Mouse (Mus musculus) hindbrain, embryonic 12.5 days (tissue): ENCODE results near the gene BC004004. TPM values are rescaled to one million over a fixed set of nuclear protein-coding genes. Genes with fewer than 3 reads are reported as not detected.
"Not testable (repeated sequence)": the region's sequence is repeated elsewhere in the genome, so short reads cannot be mapped to it uniquely, and the experiment has no call there.

Experiments
- ATAC-seq: fragments of 200-750 bp; cut with Nextera tagmentation; 2 replicates; pipeline ENCODE4 v1.8.0; 2017; ENCODE audit warnings: moderate TSS enrichment; ENCODE audit not compliant: low FRiP score
- H3K27ac ChIP-seq: fragments of 300-500 bp; sonication (generic); 2 replicates; pipeline ENCODE4 v1.5.1; 2016; ENCODE audit warnings: mild to moderate bottlenecking
- H3K27me3 ChIP-seq: fragments of 300-500 bp; sonication (generic); 2 replicates; pipeline ENCODE4 v1.6.1; 2016; ENCODE audit warnings: mild to moderate bottlenecking
- H3K36me3 ChIP-seq: fragments of 300-500 bp; sonication (generic); 2 replicates; pipeline ENCODE4 v1.6.1; 2016; ENCODE audit warnings: mild to moderate bottlenecking
- H3K4me1 ChIP-seq: fragments of 300-500 bp; sonication (generic); 2 replicates; pipeline ENCODE4 v1.6.1; 2016
- H3K4me2 ChIP-seq: fragments of 300-500 bp; sonication (generic); replicated peaks from 2 replicates; pipeline ENCODE4 v1.6.1; 2016; ENCODE audit warnings: mild to moderate bottlenecking
- H3K4me3 ChIP-seq: fragments of 300-500 bp; sonication (generic); 2 replicates; pipeline ENCODE4 v1.5.1; 2016; ENCODE audit warnings: mild to moderate bottlenecking
- H3K9ac ChIP-seq: fragments of 300-500 bp; sonication (generic); 2 replicates; pipeline ENCODE4 v1.6.1; 2016; ENCODE audit warnings: mild to moderate bottlenecking, moderate library complexity
- H3K9me3 ChIP-seq: fragments of 300-500 bp; sonication (generic); replicated peaks from 2 replicates; pipeline ENCODE4 v1.6.1; 2016; ENCODE audit warnings: mild to moderate bottlenecking
- WGBS: fragments of 180-500 bp; shearing (Covaris S2); methylation state at CpG from one replicate; pipeline ENCODE4 v1.1.7; 2016; 5-methylcytosine and 5-hydroxymethylcytosine counted together
- polyA plus RNA-seq: library from polyadenylated mRNA; unstranded; fragments of >200 nt; fragmentation: Nextera tagmentation; extraction: Ambion mirVana; gene quantifications from 2 replicates; pipeline ENCODE4 v1.2.1, GENCODE M21; 2016

Gene BC004004
- polyA plus RNA-seq, 1 experiment from 2014 or later, result 72.5 TPM

DNA sequence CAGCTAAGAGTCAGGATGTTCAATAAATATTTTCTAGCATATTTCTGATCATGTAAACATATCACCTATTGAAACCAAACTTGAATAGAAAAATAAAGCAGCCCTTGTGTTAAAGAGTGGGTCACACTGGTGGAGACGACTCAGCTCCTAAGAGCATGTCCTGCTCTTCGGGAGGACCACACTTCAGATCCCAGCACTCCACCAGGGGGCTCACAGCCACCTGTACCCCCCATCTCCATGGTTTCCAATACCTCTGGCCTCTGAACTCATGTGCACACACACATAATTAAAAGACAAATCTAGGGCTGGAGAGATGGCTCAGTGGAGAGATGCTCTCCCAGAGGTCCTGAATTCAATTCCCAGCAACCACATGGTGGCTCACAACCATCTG, 6.3 kb upstream of the BC004004 start:
- H3K4me3 ChIP-seq, result no peak overlapping the region
- no peak overlapping the region for H3K27ac ChIP-seq
- 61% methylated on average over 2 of the region's 2 CpGs for WGBS
- peaks cover 29% of the 10 kb centered on the region for H3K36me3 ChIP-seq
- H3K27me3 ChIP-seq, result no peaks in the 10 kb centered on the region
- peak overlapping the region; percentile 66 for H3K4me2 ChIP-seq
- no peak overlapping the region for H3K9ac ChIP-seq
- peaks cover 27% of the 10 kb centered on the region for H3K4me1 ChIP-seq
- H3K9me3 ChIP-seq, result no peaks in the 10 kb centered on the region
- no peak for ATAC-seq

DNA sequence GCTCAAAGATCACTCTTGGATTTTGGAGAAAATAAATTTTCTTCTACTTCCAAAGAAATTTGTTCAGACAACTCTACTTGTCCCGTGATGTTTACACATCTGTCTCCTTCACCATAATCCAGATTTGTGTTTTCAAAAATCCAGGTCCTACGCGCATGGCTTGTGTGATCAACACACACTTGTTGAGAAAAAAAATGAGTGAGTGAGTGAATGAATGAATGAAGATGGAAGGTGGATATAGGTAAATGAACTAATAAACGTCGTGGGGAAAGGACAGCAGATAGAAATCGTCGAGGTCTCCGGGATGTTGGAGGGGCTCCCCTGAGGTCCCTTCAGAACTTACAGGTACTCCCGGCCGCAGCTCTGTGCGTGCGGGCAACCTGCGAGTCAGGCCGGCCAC, 5.2 kb upstream of the BC004004 start:
- H3K4me2 ChIP-seq, result peak overlapping the region; percentile 66
- no peak; the same call in none of the 2 replicates for ATAC-seq
- H3K36me3 ChIP-seq, result peaks cover 18% of the 10 kb centered on the region
- H3K9me3 ChIP-seq, result no peaks in the 10 kb centered on the region
- H3K27me3 ChIP-seq, result no peaks in the 10 kb centered on the region
- WGBS, result under 1% methylated on average over 14 of the region's 14 CpGs
- H3K4me1 ChIP-seq, result peaks cover 31% of the 10 kb centered on the region
- H3K4me3 ChIP-seq, result peak overlapping the region; percentile 87
- peak overlapping the region; percentile 83 for H3K9ac ChIP-seq
- peak overlapping the region; percentile 97 for H3K27ac ChIP-seq

DNA sequence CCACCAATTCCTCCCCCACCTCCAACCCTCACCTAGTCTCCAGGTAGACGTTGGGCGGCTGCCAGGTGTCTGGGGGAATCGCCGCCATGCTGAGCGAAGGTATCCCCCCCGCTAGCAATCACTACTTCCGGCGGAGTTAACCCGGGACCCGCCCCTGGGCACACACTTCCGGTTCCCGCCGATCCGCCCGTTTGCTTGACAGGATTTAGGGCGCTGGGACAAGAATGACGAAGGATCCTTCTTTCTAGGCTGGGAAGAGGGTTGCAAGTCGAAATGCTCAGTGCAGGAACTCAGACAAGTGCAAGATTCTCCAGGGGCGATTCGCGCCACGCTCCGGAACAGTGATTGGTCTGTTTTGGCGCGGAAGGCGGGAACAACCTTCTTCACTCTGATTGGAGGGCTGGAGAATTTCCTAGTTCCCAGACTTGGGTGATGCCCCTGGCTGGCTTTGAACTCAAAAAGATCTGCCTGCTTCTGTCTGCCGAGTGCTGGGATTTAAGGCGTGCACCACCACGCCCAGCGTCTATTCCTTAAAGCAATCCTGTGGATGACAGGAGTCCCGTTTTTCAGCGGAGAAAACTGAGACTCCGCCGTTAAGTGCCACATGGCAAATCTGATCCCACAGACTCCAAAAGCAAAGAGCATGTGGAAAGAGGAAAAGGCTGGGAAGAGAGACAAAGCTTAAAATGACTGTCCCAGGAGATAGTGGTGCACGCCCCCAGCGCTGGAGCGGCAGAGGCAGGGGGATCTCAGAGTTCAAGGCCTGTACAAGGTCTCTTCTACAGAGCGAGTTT, 4.6 kb upstream of the BC004004 start, which contains the start of gene Ppil1:
TSS of gene Ppil1 (minus strand) at position 347 of the 794 bp plus-strand sequence.
- Histone ChIP-seq H3K27me3 (no peaks in the 10 kb centered on the region), H3K27ac (peak within 1 kb of the TSS; percentile 97), H3K4me3 (peak within 1 kb of the TSS; percentile 87), H3K4me1 (peaks cover 31% of the 10 kb centered on the region), H3K9me3 (no peaks in the 10 kb centered on the region), H3K36me3 (peaks cover 16% of the 10 kb centered on the region), H3K4me2 (peak within 1 kb of the TSS; percentile 66), H3K9ac (peak within 1 kb of the TSS; percentile 83)
- peak; percentile 65 for ATAC-seq
- 8% methylated on average over 38 of the region's 38 CpGs for WGBS

DNA sequence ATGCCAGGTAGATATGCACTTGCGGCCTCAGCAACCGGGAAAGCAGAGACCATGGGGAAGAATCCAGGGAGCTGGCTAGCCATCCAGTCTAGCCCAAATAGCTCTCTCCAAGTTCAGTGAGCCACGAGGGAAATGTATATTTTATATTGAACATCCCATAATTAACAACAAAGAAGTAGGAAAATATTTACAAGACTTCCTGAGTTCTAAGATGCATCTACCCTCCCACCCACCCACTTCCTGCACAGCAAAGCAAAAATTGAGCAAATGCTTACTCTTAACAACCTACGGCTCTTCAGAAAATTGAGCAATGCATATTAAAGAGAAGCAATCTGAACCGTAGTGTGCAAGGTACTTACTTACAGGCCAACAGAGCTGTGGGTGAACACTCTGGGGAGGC, 3.8 kb upstream of the BC004004 start:
- H3K4me3 ChIP-seq, result peak overlapping the region; percentile 87; the same call in 1 of the 2 replicates
- 86% methylated on average over 5 of the region's 5 CpGs for WGBS

DNA sequence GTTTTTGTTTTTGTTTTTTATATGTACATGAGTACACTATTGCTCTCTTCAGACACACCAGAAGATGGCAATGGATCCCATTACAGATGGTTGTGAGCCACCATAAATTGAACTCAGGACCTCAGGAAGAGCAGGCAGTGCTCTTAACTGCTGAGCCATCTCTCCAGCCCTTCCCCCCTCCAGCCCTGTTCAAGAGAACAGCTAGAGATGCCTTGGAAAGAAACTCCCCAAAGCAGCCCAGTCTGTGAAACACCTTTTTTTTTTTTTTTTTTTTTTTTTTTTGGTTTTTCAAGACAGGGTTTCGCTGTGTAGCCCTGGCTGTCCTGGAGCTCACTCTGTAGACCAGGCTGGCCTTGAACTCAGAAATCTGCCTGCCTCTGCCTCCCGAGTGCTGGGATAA, 1.5 kb upstream of the BC004004 start:
- H3K4me2 ChIP-seq, H3K4me3 ChIP-seq, H3K36me3 ChIP-seq, H3K9ac ChIP-seq, H3K27ac ChIP-seq, H3K27me3 ChIP-seq, H3K9me3 ChIP-seq, ATAC-seq: not testable (repeated sequence)
- peaks cover 33% of the 10 kb centered on the region for H3K4me1 ChIP-seq
- WGBS, result 89% methylated on average over 2 of the region's 2 CpGs

More for the DNA sequence above, 3.8 kb upstream of the BC004004 start:
- H3K27ac ChIP-seq, result peak overlapping the region; percentile 97; the same call in 1 of the 2 replicates
- H3K9ac ChIP-seq, result no peak overlapping the region
- no peak for ATAC-seq
- H3K9me3 ChIP-seq, result no peaks in the 10 kb centered on the region
- H3K4me1 ChIP-seq, result peaks cover 37% of the 10 kb centered on the region
- H3K27me3 ChIP-seq, result no peaks in the 10 kb centered on the region
- H3K4me2 ChIP-seq, result peak overlapping the region; percentile 66
- H3K36me3 ChIP-seq, result peaks cover 16% of the 10 kb centered on the region

DNA sequence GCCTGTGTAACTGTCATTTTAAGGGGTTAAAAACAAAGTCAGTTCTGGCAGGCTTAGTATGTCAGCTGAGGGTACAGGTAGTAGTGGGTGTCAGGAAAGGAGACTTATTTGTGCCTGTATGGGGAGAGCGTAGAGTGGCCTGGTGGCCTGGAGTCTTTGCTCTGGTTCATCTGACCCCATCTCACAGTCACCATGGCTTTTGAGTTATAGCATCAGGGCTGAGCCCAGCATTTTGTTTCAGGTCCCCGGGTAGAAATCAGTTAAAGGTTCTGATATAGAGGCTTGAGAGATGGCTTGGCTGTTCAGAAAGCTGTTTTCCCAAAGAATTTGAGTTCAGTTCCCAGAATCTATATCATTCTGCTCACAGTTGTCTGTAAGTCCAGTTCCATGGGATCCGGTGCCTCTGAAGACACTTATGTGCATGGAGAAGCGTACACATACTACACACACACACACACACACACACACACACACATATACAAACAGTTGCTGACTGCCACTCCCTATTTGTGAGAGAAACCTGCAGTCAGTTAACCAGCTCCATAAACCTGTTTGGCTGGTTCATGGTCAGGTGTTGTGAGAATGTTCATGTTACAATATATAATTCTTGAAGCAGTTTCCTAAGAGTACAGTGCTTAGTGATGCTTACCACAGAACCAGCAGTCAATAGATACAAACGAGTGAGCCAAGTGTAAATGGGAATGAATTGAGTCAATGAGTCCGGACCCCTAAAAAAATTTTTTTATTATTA, 482 bp upstream of the BC004004 start:
- Histone ChIP-seq H3K9ac (peak overlapping the region; percentile 49), H3K4me3 (peak overlapping the region; percentile 90), H3K9me3 (no peaks in the 10 kb centered on the region), H3K4me1 (peaks cover 24% of the 10 kb centered on the region), H3K27ac (peak overlapping the region; percentile 52; the same call in 1 of the 2 replicates), H3K27me3 (no peaks in the 10 kb centered on the region), H3K36me3 (no peaks in the 10 kb centered on the region), H3K4me2 (peak overlapping the region; percentile 73)
- WGBS, result 59% methylated on average over 6 of the region's 6 CpGs
- ATAC-seq, result peak; percentile 55

DNA sequence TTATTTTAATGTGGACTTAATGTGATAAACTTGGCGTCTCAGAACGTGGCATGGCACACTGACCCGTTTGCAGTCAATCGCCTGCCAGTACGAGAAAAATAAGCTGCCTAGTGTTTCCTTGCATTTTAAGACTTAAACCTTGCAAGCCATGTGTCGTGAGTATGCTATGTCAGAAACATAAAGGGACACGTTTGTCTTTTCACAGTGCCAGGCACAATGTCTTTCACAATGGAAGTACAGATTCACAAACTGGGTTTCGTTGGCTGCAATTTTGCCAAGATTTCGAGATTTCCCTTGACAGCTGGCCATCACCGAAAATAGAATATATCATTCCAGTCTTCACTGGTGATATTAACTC, 740 bp downstream of the BC004004 start:
- ATAC-seq, result no peak
- Histone ChIP-seq H3K9ac (peak overlapping the region; percentile 91), H3K4me2 (peak overlapping the region; percentile 73), H3K4me3 (peak overlapping the region; percentile 90), H3K4me1 (peaks cover 23% of the 10 kb centered on the region), H3K27me3 (no peaks in the 10 kb centered on the region), H3K27ac (peak overlapping the region; percentile 92), H3K36me3 (no peaks in the 10 kb centered on the region), H3K9me3 (no peaks in the 10 kb centered on the region)
- 23% methylated on average over 10 of the region's 10 CpGs for WGBS

DNA sequence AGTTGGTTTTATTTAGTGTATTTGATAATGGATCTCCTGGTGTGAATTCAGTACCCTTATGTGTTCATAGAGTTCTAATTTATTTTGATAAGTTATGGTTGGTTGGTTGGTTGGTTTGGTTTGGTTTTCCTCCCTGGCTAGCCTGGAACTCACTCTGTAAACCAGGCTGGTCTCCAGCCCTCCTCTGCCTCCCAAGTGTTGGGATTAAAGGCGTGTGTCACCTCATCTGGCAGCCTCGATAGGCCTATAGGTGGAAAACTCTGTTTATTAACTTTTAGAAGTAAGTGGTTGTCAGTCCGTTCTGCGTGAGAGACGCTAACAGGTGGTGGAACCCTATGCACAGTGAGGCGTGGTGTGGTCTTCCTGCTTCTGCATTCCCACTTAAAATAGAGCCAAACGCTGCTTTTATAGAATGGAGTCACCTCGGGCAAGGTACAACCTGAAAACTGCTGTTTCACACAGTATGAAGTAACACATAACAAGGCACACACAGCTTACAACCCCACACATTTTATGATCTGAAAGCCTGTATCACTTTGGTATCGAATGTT, 1.6 kb downstream of the BC004004 start:
- Histone ChIP-seq H3K4me3 (no peak overlapping the region), H3K4me1 (peaks cover 20% of the 10 kb centered on the region), H3K4me2 (peak overlapping the region; percentile 73; the same call in 1 of the 2 replicates), H3K9ac (no peak overlapping the region), H3K27ac (no peak overlapping the region), H3K27me3 (no peaks in the 10 kb centered on the region), H3K36me3 (no peaks in the 10 kb centered on the region), H3K9me3 (no peaks in the 10 kb centered on the region)
- WGBS, result 98% methylated on average over 9 of the region's 9 CpGs
- ATAC-seq, result no peak

DNA sequence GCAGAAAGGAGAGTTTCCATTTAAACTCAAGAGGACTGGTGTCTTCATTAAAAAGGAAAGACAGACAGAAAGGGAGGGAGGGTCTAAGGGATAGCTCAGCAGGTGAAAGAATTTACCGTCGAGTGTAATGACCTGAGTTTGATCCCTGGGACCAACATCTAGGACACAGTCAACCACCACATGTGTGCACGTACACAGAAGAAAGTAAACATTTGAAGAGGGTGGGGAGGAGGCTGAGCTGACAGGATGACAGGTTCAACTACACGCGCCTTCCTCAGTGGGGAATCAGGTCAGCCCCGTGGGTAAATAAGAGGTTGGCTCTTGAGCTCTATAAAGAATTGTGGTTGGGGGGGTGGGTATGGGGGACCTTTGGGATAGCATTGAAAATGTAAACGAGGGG, 4.6 kb downstream of the BC004004 start:
- ATAC-seq, result no peak
- H3K9ac ChIP-seq, result no peak overlapping the region
- no peaks in the 10 kb centered on the region for H3K27me3 ChIP-seq
- 88% methylated on average over 7 of the region's 7 CpGs for WGBS
- no peak overlapping the region for H3K4me2 ChIP-seq
- 0 out of 2 replicates have a peak, but pooled peaks cover under 1% of the 10 kb centered on the region for H3K36me3 ChIP-seq
- H3K4me3 ChIP-seq, result no peak overlapping the region
- peaks cover 21% of the 10 kb centered on the region for H3K4me1 ChIP-seq
- no peak overlapping the region for H3K27ac ChIP-seq
- no peaks in the 10 kb centered on the region for H3K9me3 ChIP-seq

DNA sequence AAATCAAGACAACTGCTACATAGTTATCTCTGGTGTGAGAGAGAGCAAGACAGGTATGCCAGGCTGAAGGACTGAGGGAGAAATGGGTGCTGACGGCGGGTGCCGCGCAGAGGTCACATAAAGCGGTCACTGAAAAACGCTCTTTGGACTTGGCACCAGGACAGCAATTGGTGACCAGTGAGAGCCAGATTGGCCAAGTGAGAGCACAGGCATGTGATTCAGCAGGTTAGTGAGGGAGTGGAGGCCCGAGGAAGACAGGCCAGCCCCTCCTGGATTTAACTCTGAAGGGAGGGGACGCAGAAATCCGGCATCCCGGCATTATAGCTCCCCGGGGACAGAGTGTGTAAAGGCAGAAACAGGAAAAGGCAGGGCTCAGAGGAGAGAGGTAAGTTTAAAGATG, 5.3 kb downstream of the BC004004 start:
- WGBS, result 77% methylated on average over 11 of the region's 11 CpGs
- Histone ChIP-seq H3K27ac (no peak overlapping the region), H3K4me3 (no peak overlapping the region), H3K4me1 (peaks cover 19% of the 10 kb centered on the region), H3K9ac (no peak overlapping the region), H3K27me3 (no peaks in the 10 kb centered on the region), H3K4me2 (no peak overlapping the region), H3K36me3 (0 out of 2 replicates have a peak, but pooled peaks cover 5% of the 10 kb centered on the region), H3K9me3 (no peaks in the 10 kb centered on the region)
- ATAC-seq, result no peak

DNA sequence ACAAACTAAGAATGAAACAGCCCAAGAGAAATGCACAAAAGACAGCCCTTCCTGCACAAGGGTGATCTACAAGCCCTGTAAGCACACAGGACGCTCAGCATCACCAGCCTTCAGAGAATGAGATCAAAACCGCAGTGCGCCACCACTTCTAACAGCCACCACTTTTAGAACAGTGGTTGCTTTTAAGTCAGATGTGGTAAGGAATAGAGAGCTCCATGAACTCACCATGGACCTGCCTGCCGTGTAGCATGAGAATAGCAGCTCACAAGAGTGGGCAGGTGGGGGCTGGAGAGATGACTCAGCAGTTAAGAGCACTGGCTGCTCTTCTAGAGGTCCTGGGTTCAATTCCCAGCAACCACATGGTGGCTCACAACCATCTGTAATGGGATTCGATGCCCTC, 11.8 kb downstream of the BC004004 start:
- Histone ChIP-seq H3K27ac (no peak overlapping the region), H3K27me3 (no peaks in the 10 kb centered on the region), H3K36me3 (peaks cover 25% of the 10 kb centered on the region), H3K4me1 (0 out of 2 replicates have a peak, but pooled peaks cover 3% of the 10 kb centered on the region), H3K4me3 (no peak overlapping the region), H3K4me2 (no peak overlapping the region), H3K9ac (no peak overlapping the region), H3K9me3 (no peaks in the 10 kb centered on the region)
- 91% methylated on average over 5 of the region's 5 CpGs for WGBS
- ATAC-seq, result no peak

DNA sequence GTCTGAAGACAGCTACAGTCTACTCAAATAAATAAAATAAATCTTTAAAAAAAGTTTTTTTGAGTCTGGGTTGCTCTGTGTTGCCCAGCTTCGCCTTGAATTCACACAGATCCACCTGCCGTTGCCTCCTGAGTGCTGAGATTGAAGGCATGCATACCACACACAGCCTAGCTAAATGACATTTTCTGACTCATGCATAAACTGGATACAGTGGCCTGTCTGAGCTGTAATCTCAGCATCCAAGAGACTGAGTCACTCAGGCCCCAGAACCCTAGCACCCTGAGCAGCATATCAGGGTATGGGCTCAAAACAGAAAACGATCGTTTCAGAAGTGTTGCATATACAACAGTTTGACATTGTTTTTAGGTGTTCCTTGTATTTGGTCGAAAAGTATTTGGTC, 13.0 kb downstream of the BC004004 start:
- no peak overlapping the region for H3K4me2 ChIP-seq
- H3K9ac ChIP-seq, result no peak overlapping the region
- WGBS, result 89% methylated on average over 5 of the region's 5 CpGs
- H3K36me3 ChIP-seq, result peaks cover 34% of the 10 kb centered on the region
- H3K9me3 ChIP-seq, result no peaks in the 10 kb centered on the region
- no peak overlapping the region for H3K27ac ChIP-seq
- ATAC-seq, result no peak
- H3K4me3 ChIP-seq, result no peak overlapping the region
- no peaks in the 10 kb centered on the region for H3K27me3 ChIP-seq
- H3K4me1 ChIP-seq, result 0 out of 2 replicates have a peak, but pooled peaks cover 3% of the 10 kb centered on the region
